17 mouse cellular contexts compared by ENCODE assay signal in the genomic region with DNA sequence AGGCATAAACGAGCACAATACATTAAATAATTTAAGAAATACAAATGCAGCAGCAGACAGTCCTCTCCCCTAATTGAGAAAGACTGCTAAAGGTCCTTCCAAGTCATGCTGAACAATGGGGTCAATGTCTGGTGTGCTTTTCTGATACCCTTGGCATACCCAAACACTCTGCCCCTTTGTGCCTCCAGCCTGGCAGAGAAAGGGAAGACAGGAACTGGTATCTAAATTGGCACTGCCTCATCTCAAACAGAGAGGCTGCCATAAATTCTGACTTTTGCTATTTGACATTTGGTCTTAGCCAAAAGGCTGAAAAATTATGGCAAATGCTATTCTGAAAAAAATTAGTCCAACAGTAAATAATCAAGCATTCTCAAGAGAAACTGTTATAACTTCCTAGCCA. TPM values are rescaled to one million over a fixed set of nuclear protein-coding genes. Genes with fewer than 3 reads are reported as not detected.
DNase-seq lines count a peak whose midpoint lies in the region.
"Had no signal": no experiment of that assay in that cellular context is flagged by ENCODE, and none has a peak within 500 bp of the region (broad histone marks: within the 10 kb centered on the region; RNA-seq: fewer than 3 reads in every experiment).

No protein-coding gene starts in this region.

- peak; percentile 17 for DNase-seq in adrenal gland, postnatal 14 days
- no peak for DNase-seq in adrenal gland, postnatal 25 days
- DNase-seq in heart, adult 11 months, result peak; percentile 73
- no peak for DNase-seq in heart, adult 8-10 months (ENCODE audit: low spot score)
- DNase-seq in adipocyte (ENCODE audit: low spot score), result peak; percentile 73
- DNase-seq in brain, adult 2 months (ENCODE audit: low read depth, low spot score), result peak; percentile 45
- no peak for DNase-seq in frontal cortex, adult 2 months (ENCODE audit: extremely low spot score in 1 of 2, low spot score in 1 of 2)
- DNase-seq: cerebellum, adult 11-12 months; cerebellum, adult 9-11 months; cerebellum, postnatal 25 days; embryo, embryonic 11 days; gastrocnemius, postnatal 10 days; gastrocnemius, postnatal 36 days; heart, postnatal 10 days; heart, postnatal 36 days; kidney, adult 18-20 months; kidney, adult 9 months had no signal

RNA-seq across cellular contexts. Expression of a gene that starts 49.9 kb away (rescaled TPM):
- total RNA-seq in adrenal gland, postnatal 14 days (2021), result 25.5 and 26.0 TPM in 2 replicates
- 21.7 and 26.1 TPM in 2 replicates for total RNA-seq in adrenal gland, postnatal 25 days (2021)
- 10 to 100 TPM; 10.3 to 11.1 (median 10.7) TPM for total RNA-seq in heart, adult 8-10 months (2022)
- polyA plus RNA-seq in frontal cortex, adult 2 months (2012; rRNA removed), result 8.9 and 9.4 TPM in 2 replicates

RNA-seq across cellular contexts. Expression of a gene that starts 53.3 kb away (rescaled TPM):
- total RNA-seq in adrenal gland, postnatal 14 days (2021), result 92.3 and 93.9 TPM in 2 replicates
- total RNA-seq in adrenal gland, postnatal 25 days (2021), result 117 and 130 TPM in 2 replicates
- 10 to 100 TPM; 46.0 to 53.2 (median 47.4) TPM for total RNA-seq in heart, adult 8-10 months (2022)
- polyA plus RNA-seq in frontal cortex, adult 2 months (2012; rRNA removed), result 96.7 and 104 TPM in 2 replicates

Comparison
In these comparisons a context has a peak if more than half of its experiments do, and no peak if none do; other contexts are left out.
1. DNase-seq: peak in adrenal gland, postnatal 14 days (single experiment), heart, adult 11 months (single experiment), adipocyte (single experiment) and brain, adult 2 months (single experiment); none in adrenal gland, postnatal 25 days (single experiment), heart, adult 8-10 months (single experiment) and frontal cortex, adult 2 months (0 of 2).